In the genomic region with DNA sequence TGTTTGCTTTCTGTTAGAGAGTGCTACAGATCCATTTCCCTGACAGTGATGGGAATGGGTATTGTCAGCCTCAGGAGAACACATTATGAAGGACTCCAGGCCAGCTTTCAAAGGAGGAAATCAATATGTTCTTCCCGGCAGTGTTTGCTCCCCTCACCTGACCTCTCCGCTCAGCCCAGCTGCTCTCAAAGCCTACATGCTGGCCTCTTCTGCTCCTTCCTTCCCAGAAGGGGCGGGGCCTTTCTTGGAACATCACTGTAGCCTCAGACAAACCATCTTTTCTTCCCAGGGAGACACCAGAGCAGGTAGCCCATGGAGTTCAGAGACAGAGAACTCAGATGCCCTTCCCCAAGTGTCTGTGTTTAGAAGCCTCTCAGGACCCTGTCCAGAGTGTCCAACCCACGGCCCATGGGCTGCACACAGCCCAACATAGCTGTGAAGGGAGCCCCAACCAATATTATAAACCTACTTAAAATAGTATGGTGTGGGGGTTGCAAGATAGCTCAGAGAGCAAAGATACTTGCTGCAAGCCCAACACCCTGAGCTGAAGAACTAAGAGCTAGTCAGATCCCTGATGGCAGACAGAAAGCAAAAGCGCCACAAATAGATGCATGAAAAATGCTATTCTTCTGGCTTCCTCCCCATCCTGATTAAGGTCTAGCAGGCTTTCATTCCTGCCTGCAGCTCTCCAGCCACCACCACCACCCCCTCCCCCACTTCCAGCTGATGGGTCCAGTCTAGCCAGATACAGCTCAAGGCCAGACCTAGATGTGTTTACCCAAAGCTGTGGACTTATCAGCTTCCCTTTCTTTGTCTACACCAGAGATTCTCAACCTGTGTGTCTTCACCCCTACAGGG, we compare ENCODE assay signal across 10 mouse cellular contexts.
DNase-seq lines count a peak whose midpoint lies in the region; ATAC-seq and TF ChIP-seq lines count a peak whose summit lies in the region.
"Had no signal": no experiment of that assay in that cellular context is flagged by ENCODE, and none has a peak within 500 bp of the region (broad histone marks: within the 10 kb centered on the region; RNA-seq: fewer than 3 reads in every experiment).

No protein-coding gene starts in this region.

- intact Hi-C loops in gastrocnemius, adult 2 months (cut with DNase I), result no loop called here

- no peaks in the 10 kb centered on the region for H3K27me3 ChIP-seq in stomach, postnatal 0 days (ENCODE audit: control insufficient read depth, insufficient read depth, low read length)
- no peaks in the 10 kb centered on the region for H3K27me3 ChIP-seq in midbrain, embryonic 15.5 days (replicated peaks)
- H3K27me3 ChIP-seq: CH12.LX; limb, embryonic 15.5 days had no signal

- DNase-seq in gastrocnemius, adult 2 months, result peak; percentile 35
- DNase-seq in gastrocnemius, postnatal 25 days, result no peak
- DNase-seq in ovary, adult 18-20 months (ENCODE audit: low spot score), result peak; percentile 61
- no peak for DNase-seq in ovary, postnatal 10 days (ENCODE audit: low spot score)
- DNase-seq in kidney, postnatal 4 days, result peak; percentile 57 to 72
- DNase-seq in stomach, postnatal 0 days (ENCODE audit: low spot score), result peak; percentile 28
- DNase-seq in cerebellum, adult 11-12 months, result no peak

- 33% methylated on average over 5 of the region's 5 CpGs for WGBS in stomach, postnatal 0 days
- WGBS in midbrain, embryonic 15.5 days, result 66% methylated on average over 5 of the region's 5 CpGs

- peaks cover 8% of the 10 kb centered on the region for H3K4me1 ChIP-seq in stomach, postnatal 0 days (replicated peaks; ENCODE audit: control insufficient read depth, insufficient read depth)
- no peaks in the 10 kb centered on the region for H3K4me1 ChIP-seq in midbrain, embryonic 15.5 days

- no peaks in the 10 kb centered on the region for H3K9me3 ChIP-seq in stomach, postnatal 0 days (ENCODE audit: control insufficient read depth, low read length)
- H3K9me3 ChIP-seq in midbrain, embryonic 15.5 days, result no peaks in the 10 kb centered on the region
- H3K9me3 ChIP-seq: limb, embryonic 15.5 days had no signal

- TF ChIP-seq EP300 in stomach, postnatal 0 days (optimal IDR thresholded peaks at IDR 0.05), result no peak

- no peak overlapping the region for H3K4me3 ChIP-seq in gastrocnemius, adult 2 months
- H3K4me3 ChIP-seq in stomach, postnatal 0 days (ENCODE audit: low read depth, low read length), result no peak overlapping the region
- no peak overlapping the region for H3K4me3 ChIP-seq in midbrain, embryonic 15.5 days
- H3K4me3 ChIP-seq: limb, embryonic 15.5 days had no signal

- peak; percentile 29; the same call in 1 of the 2 replicates for ATAC-seq in stomach, postnatal 0 days (ENCODE audit: low FRiP score, low TSS enrichment)
- no peak for ATAC-seq in midbrain, embryonic 15.5 days (replicated peaks)

- H3K36me3 ChIP-seq in stomach, postnatal 0 days (ENCODE audit: control insufficient read depth, insufficient read depth, low read length), result no peaks in the 10 kb centered on the region
- no peaks in the 10 kb centered on the region for H3K36me3 ChIP-seq in midbrain, embryonic 15.5 days (replicated peaks)
- H3K36me3 ChIP-seq: limb, embryonic 15.5 days had no signal

- TF ChIP-seq CTCF in gastrocnemius, adult 2 months (IDR thresholded peaks at IDR 0.05), result no peak
- no peak for TF ChIP-seq CTCF in stomach, postnatal 0 days (IDR thresholded peaks at IDR 0.05; ENCODE audit: low read depth)

- H3K4me2 ChIP-seq in stomach, postnatal 0 days (replicated peaks; ENCODE audit: low read depth), result no peak overlapping the region
- H3K4me2 ChIP-seq in midbrain, embryonic 15.5 days, result no peak overlapping the region
- H3K4me2 ChIP-seq: limb, embryonic 15.5 days had no signal

- H3K27ac ChIP-seq in gastrocnemius, adult 2 months, result peak overlapping the region; percentile 2; the same call in 1 of the 2 replicates
- 0 out of 2 replicates have a peak overlapping the region, but pooled peaks have one; percentile 30 for H3K27ac ChIP-seq in stomach, postnatal 0 days (replicated peaks)
- H3K27ac ChIP-seq in midbrain, embryonic 15.5 days, result no peak overlapping the region
- H3K27ac ChIP-seq: limb, embryonic 15.5 days had no signal

- H3K9ac ChIP-seq in stomach, postnatal 0 days (ENCODE audit: low read length), result no peak overlapping the region
- H3K9ac ChIP-seq in midbrain, embryonic 15.5 days, result no peak overlapping the region
- H3K9ac ChIP-seq: limb, embryonic 15.5 days had no signal

Comparison
In these comparisons a context has a peak if more than half of its experiments do, and no peak if none do; other contexts are left out.
1. DNase-seq: peak in gastrocnemius, adult 2 months (single experiment), ovary, adult 18-20 months (single experiment), kidney, postnatal 4 days (2 of 2) and stomach, postnatal 0 days (single experiment); none in gastrocnemius, postnatal 25 days (single experiment), ovary, postnatal 10 days (single experiment) and cerebellum, adult 11-12 months (single experiment).